Mouse (Mus musculus): ENCODE measurements around the gene Sys1. TPM values are rescaled to one million over a fixed set of nuclear protein-coding genes. Genes with fewer than 3 reads are reported as not detected.

The Sys1 gene
- 10 to 100 TPM; 43.5 to 44.6 TPM for total RNA-seq (2021)
- long read RNA-seq, experiment 1, transcript Sys1-201 (4 exons, 1,606 nt): major isoform, 53 of 68 reads
- long read RNA-seq, experiment 1, partial matches to known transcripts: 8 of 68 reads
- long read RNA-seq, experiment 1, other reads (novel, unspliced or antisense): 5 of 68 reads
- long read RNA-seq, experiment 2, transcript Sys1-201 (4 exons, 1,606 nt): major isoform, 31 of 45 reads
- long read RNA-seq, experiment 2, partial matches to known transcripts: 6 of 45 reads
- long read RNA-seq, experiment 2, other reads (novel, unspliced or antisense): 6 of 45 reads

GRCm38 (mm10) chr2:164456864-164457300 is at the start of gene Sys1:
Sys1 (plus strand) TSS chr2:164456964.
- DNase-seq (ENCODE audit: low spot score in 2 of 2): peak in 1 of 2 experiments; percentile 31

- DNase-seq (ENCODE audit: low spot score in 2 of 2): peak; percentile 72 to 73
Measured at GRCm38 (mm10) chr2:164407708-164408107, 49.1 kb upstream of the Sys1 start.

- no peak for DNase-seq (ENCODE audit: low spot score in 2 of 2)
Measured at GRCm38 (mm10) chr2:164414167-164414566, 42.6 kb upstream of the Sys1 start.

GRCm38 (mm10) chr2:164414581-164414980 is 42.2 kb upstream of the Sys1 start:
- DNase-seq (ENCODE audit: low spot score in 2 of 2): no peak

GRCm38 (mm10) chr2:164417198-164417597 is 39.6 kb upstream of the Sys1 start:
- peak in 1 of 2 experiments; percentile 28 for DNase-seq (ENCODE audit: low spot score in 2 of 2)

- no peak for DNase-seq (ENCODE audit: low spot score in 2 of 2)
Measured at GRCm38 (mm10) chr2:164418308-164418875, 38.4 kb upstream of the Sys1 start.

- no peak for DNase-seq (ENCODE audit: low spot score in 2 of 2)
Measured at GRCm38 (mm10) chr2:164419489-164419888, 37.3 kb upstream of the Sys1 start.

GRCm38 (mm10) chr2:164421306-164421705 is 35.5 kb upstream of the Sys1 start:
- no peak for DNase-seq (ENCODE audit: low spot score in 2 of 2)

- no peak for DNase-seq (ENCODE audit: low spot score in 2 of 2)
Measured at GRCm38 (mm10) chr2:164421979-164422378, 34.8 kb upstream of the Sys1 start.

- DNase-seq (ENCODE audit: low spot score in 2 of 2): no peak
Measured at GRCm38 (mm10) chr2:164422675-164423393, 33.9 kb upstream of the Sys1 start.

GRCm38 (mm10) chr2:164423464-164423863 is 33.3 kb upstream of the Sys1 start:
- DNase-seq (ENCODE audit: low spot score in 2 of 2): no peak

- DNase-seq (ENCODE audit: low spot score in 2 of 2): no peak
Measured at GRCm38 (mm10) chr2:164424406-164424805, 32.4 kb upstream of the Sys1 start.

- no peak for DNase-seq (ENCODE audit: low spot score in 2 of 2)
Measured at GRCm38 (mm10) chr2:164425401-164425800, 31.4 kb upstream of the Sys1 start.

GRCm38 (mm10) chr2:164426121-164426520 is 30.6 kb upstream of the Sys1 start:
- DNase-seq (ENCODE audit: low spot score in 2 of 2): peak; percentile 14 to 30

- DNase-seq (ENCODE audit: low spot score in 2 of 2): no peak
Measured at GRCm38 (mm10) chr2:164426952-164427351, 29.8 kb upstream of the Sys1 start.

GRCm38 (mm10) chr2:164428451-164428850 is 28.3 kb upstream of the Sys1 start:
- no peak for DNase-seq (ENCODE audit: low spot score in 2 of 2)

- no peak for DNase-seq (ENCODE audit: low spot score in 2 of 2)
Measured at GRCm38 (mm10) chr2:164429881-164430615, 26.7 kb upstream of the Sys1 start.

GRCm38 (mm10) chr2:164430697-164431096 is 26.1 kb upstream of the Sys1 start:
- no peak for DNase-seq (ENCODE audit: low spot score in 2 of 2)

GRCm38 (mm10) chr2:164431676-164432465 is 24.9 kb upstream of the Sys1 start:
- DNase-seq (ENCODE audit: low spot score in 2 of 2): no peak

GRCm38 (mm10) chr2:164432541-164433191 is 24.1 kb upstream of the Sys1 start:
- no peak for DNase-seq (ENCODE audit: low spot score in 2 of 2)
